Mouse (Mus musculus) left cerebral cortex, postnatal 10 days (tissue): ENCODE results near the gene Gnb1. TPM values are rescaled to one million over a fixed set of nuclear protein-coding genes. Genes with fewer than 3 reads are reported as not detected.

Experiments
- DNase-seq, 2 experiments: peaks; one replicate each; pipeline ENCODE4 v3.0.0; 2021 to 2022; ENCODE audit warnings: low spot score in 2 of 2, mixed read lengths in 1 of 2; ENCODE audit errors: extremely low spot score in 1 of 2
- intact Hi-C: fragments of 180-260 bp; cut with DNase I; formaldehyde crosslinking; loops from one replicate; pipeline ENCODE4 v1.15.1; 2025
- total RNA-seq, 2 experiments: library from RNA; stranded (reverse); gene quantifications; 2 replicates each; pipeline ENCODE4 v1.2.3; 2021

Gene Gnb1
- total RNA-seq, 2 experiments from 2014 or later, result 1,230 to 1,248 TPM

GRCm38 (mm10) chr4:155514810-155515209 lies 23.6 kb downstream of the Gnb1 start:
- DNase-seq, result no peak
- intact Hi-C loops, result no loop called here

GRCm38 (mm10) chr4:155517948-155518517 lies 26.9 kb downstream of the Gnb1 start:
- DNase-seq, result no peak
- intact Hi-C loops, result no loop called here

GRCm38 (mm10) chr4:155522327-155522726 lies 31.2 kb downstream of the Gnb1 start:
- intact Hi-C loops, result no loop called here
- no peak for DNase-seq

DNA sequence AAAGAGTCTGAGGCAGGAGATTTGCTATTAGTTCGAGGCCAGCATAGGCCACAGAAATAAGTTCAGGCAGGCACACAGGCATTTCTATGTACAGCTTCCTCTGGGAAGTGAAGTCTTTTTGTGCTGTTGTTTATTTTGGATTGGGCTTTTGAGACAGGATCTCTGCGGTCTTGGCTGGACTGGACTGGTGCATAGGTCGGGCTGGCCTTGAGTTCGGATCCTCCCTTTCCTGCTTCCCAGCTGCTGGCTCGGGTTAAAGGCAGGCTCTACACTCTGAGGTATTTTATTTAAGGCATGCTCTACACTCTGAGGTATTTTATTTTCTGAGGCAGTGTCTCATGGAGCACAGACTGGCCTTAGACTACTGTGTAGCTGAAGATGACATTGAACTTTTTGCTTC lies 34.6 kb downstream of the Gnb1 start:
- DNase-seq, result peak in 1 of 2 experiments; percentile 29
- intact Hi-C loops, result no loop called here

GRCm38 (mm10) chr4:155529294-155529693 lies 38.1 kb downstream of the Gnb1 start:
- no peak for DNase-seq
- intact Hi-C loops, result no loop called here

DNA sequence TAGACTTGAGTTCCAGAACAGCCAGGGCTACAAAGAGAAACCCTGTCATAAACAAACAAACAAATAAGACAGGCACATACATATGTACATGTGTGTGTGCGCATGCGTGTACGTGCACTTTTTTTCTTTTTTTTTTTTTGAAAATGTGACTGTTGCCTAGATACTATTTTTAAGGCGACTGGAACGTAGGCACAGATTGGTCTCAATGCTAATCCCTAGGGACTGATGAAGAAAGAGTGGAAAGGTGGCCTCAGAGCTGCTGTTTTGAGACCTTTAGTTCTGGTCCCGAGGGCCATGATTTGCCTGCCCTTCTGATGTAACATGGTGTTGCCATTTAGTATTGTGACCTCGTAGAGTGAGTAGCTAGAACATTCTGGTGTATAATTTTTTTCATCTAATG lies 58.8 kb downstream of the Gnb1 start:
- intact Hi-C loops, result no loop called here
- DNase-seq, result no peak

DNA sequence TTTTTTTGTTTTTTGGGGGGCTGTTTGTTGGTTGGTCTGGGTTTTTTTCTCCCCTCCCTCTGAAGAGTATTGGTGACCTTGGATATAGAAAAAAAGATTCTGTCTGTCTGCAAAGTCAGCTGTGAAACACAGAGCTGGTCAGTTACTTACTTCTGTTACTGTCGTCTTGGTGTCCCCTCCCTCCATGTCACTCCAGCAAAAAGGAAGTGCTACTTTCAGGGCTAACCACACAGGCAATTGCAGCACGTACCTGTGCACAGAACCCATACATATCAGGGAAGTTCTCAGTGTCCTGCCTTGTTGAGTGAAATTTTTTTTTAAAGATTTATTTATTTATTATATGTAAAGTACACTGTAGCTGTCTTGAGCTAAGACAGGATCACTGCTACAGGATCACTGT lies 59.3 kb downstream of the Gnb1 start:
- DNase-seq, result no peak
- intact Hi-C loops, result no loop called here

GRCm38 (mm10) chr4:155551073-155551472 lies 59.9 kb downstream of the Gnb1 start:
- intact Hi-C loops, result no loop called here
- DNase-seq, result no peak

DNA sequence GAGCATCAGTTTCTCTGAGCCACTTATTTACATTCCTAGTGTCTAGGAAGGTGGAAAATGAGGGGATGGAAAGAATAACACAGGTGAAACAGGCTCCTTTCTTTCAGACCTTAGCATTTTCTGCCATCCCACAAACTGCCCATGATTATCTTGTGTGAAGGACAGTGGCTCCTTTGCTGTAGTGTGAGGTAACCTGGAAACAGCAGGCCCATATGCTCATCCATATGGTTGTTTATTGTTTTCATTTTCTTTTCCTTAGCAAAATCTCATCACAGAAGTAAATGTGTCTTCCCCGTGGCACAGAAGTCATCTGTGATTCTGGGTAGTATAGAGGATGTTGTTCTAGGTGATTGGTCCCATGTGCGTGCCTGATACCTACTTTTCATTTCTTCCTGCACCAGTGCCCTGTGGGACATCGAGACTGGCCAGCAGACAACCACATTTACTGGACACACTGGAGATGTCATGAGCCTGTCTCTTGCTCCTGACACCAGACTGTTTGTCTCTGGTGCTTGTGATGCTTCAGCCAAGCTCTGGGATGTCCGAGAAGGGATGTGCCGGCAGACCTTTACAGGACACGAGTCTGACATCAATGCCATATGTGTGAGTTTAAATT lies 61.9 kb downstream of the Gnb1 start:
- no peak for DNase-seq
- intact Hi-C loops, result no loop called here

DNA sequence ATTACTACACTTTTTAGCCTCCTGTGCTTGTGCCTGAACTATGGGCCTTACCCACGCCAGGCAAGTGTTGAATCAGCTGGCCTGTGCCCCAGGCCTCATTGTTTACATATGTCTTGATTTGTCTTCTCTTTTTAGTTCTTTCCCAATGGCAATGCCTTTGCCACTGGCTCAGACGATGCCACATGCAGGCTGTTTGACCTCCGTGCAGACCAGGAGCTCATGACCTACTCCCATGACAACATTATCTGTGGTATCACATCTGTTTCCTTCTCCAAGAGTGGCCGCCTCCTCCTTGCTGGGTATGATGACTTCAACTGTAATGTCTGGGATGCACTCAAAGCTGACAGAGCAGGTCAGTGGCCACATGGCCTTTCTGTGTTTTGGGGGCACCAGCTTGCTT lies 63.7 kb downstream of the Gnb1 start:
- intact Hi-C loops, result no loop called here
- DNase-seq, result no peak

DNA sequence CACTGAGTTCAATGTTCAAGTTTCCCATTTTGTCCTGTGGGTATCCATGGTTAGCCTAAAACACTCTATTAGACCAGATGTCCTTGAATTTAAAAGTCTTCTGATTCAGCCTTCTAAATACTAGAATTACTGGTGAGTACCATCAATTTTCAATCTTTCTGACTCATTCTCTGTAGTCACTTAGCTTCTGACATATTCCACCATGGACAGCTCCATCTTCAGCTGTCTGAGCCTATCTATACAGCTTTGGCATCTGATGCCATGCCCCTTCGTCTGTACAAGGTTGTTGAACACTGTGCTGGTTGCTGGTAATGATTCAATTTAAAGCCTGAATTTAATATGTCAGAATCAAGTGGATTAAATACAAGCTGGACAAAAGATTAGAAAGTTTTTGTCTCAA lies 64.3 kb downstream of the Gnb1 start:
- no peak for DNase-seq
- intact Hi-C loops, result no loop called here

DNA sequence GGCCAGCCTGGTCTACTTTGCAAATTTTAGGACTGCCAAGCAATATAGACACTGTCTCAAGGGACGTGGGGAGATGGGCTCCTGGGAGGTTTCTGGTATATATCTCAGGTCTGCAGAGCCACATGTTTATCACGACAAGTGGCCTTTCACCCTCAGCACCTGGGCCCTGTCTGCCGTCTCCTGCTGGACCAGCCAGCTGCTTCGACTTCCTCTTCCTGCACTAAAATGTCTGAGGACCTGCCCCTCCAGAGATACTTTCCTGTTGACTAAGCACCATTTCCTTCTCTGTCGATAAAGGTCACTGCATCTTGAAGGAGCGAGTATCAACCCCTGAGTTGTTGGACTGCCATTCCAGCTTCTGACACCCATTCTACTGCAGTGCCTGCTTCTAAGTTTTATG lies 68.3 kb downstream of the Gnb1 start:
- peak in 1 of 2 experiments; percentile 33 for DNase-seq
- intact Hi-C loops, result no loop called here

DNA sequence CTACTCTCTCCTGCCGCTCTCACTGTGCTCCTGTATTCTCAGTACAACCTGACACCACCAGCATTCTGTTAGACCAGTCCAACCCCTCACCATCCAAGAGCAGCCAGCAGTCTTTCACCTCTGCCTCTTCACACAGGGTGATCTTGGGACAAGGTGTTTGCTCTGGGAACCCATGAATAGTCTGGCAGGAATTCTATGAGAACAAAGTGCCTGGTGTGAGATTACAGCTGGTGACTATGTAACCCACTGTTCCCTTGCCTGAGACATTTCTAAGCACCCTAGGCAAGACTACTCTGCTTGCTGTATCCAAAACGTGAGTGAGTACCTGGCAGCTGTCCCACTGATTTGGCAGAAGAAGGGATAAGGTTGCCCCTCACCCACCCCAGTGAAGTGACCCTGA lies 69.8 kb downstream of the Gnb1 start:
- no peak for DNase-seq
- intact Hi-C loops, result no loop called here

GRCm38 (mm10) chr4:155561661-155562442 lies 70.7 kb downstream of the Gnb1 start, which contains the start of gene Nadk:
TSS of gene Nadk (plus strand) at chr4:155562378.
- intact Hi-C loops, result no loop called here
- peak in 1 of 2 experiments; percentile 34 for DNase-seq

DNA sequence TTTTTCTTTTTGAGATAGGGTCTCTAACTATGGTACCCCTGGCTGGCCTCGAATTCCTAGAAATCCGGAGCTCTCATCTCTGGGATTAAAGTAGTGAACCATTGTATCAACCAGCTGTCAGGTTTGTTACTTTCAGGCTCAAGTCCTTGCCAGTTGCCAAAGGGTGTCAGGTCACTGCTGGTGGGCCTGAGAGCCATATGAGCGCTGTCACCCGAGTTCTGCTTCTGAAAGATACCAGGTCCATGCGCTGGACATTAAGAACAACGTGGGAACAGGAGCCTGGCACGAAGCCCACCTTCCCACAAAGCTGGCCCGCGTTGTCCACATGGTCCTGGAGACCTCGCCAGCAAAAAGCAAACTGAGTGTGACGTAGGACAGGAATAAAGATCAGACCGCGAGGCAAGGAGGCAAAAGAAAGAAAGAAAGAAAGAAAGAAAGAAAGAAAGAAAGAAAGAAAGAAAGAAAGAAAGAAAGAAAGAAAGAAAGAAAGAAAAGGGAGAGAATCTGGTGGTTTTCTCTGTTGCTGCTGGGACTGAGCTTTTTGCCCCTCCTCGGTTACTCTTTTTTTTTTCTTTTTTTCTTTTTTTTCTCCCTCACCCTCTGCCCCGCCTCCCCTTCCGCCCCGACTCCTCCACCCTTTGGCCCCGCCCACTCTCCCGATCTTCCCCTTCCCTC lies 71.7 kb downstream of the Gnb1 start:
- intact Hi-C loops, result no loop called here
- peak; percentile 62 to 80 for DNase-seq

DNA sequence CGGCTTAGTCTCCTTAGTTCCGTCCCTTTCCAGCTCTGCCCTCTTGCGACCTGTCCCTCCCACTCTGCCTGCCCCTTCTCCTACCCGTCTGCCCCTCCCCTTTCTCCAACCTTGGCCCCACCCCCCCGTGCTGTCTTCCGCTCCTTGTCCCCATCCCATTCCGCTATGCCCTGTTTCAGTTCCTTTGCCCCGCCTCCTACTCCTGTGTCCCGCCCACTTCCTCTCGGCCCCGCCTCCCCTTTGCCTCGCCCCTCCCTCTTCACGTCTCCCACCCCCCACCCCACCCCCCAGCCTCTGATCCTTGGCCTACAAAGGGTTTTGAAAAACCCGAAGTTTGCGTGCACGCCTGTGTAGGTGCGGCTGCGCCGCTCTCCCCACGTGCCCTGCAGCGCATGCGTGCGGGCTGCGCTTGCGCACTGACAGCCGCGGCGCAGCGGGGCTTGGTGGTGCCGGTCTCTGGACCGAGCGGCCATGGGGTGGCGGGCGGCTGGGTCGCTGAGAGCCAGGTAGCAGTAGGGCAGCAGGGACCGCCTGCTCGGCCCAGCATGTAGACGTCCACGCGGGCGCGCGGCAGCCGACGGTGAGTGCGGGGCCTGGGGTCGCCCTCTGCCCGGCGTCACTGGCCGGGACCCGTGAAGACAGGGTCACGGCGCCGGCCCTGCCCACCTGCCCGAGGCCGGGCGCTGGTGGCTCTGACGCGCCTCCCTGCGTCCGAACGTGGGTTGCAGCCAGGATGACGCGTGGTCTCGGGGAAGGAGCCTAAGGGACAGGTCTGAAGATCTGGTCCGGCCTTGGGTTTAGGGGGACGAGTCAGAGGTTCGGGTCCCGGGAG lies 72.5 kb downstream of the Gnb1 start:
- intact Hi-C loops, result no loop called here
- peak; percentile 94 to 95 for DNase-seq

- no peak for DNase-seq
- intact Hi-C loops, result no loop called here
Measured at GRCm38 (mm10) chr4:155564315-155565069, 73.3 kb downstream of the Gnb1 start.

- no peak for DNase-seq
- intact Hi-C loops, result no loop called here
Measured at GRCm38 (mm10) chr4:155566555-155566954, 75.4 kb downstream of the Gnb1 start.
